Mouse (Mus musculus) lung, embryonic 16.5 days (tissue): ENCODE results near the gene Gzmd. TPM values are rescaled to one million over a fixed set of nuclear protein-coding genes. Genes with fewer than 3 reads are reported as not detected.
"Not testable (repeated sequence)": the region's sequence is repeated elsewhere in the genome, so short reads cannot be mapped to it uniquely, and the experiment has no call there.

Experiments
- ATAC-seq: fragments of 200-750 bp; cut with Nextera tagmentation; 2 replicates; pipeline ENCODE4 v1.8.0; 2017; ENCODE audit warnings: low read depth, mild to moderate bottlenecking, moderate library complexity
- H3K27ac ChIP-seq: fragments of 300-500 bp; sonication (generic); 2 replicates; pipeline ENCODE4 v1.5.1; 2014; ENCODE audit warnings: mild to moderate bottlenecking, control low read depth, low read length
- H3K27me3 ChIP-seq: fragments of 300-500 bp; sonication (generic); 2 replicates; pipeline ENCODE4 v1.6.1; 2014; ENCODE audit warnings: low read depth, low read length, mixed read lengths; ENCODE audit not compliant: control insufficient read depth, insufficient read depth
- H3K36me3 ChIP-seq: fragments of 300-500 bp; sonication (generic); 2 replicates; pipeline ENCODE4 v1.6.1; 2014; ENCODE audit warnings: low read length; ENCODE audit not compliant: control insufficient read depth, insufficient read depth
- H3K4me1 ChIP-seq: fragments of 300-500 bp; sonication (generic); replicated peaks from 2 replicates; pipeline ENCODE4 v1.6.1; 2014; ENCODE audit warnings: low read length, mixed read lengths; ENCODE audit not compliant: control insufficient read depth, insufficient read depth
- H3K4me2 ChIP-seq: fragments of 300-500 bp; sonication (generic); 2 replicates; pipeline ENCODE4 v1.6.1; 2014; ENCODE audit warnings: low read depth, low read length, control low read depth
- H3K4me3 ChIP-seq: fragments of 300-500 bp; sonication (generic); 2 replicates; pipeline ENCODE4 v1.5.1; 2014; ENCODE audit warnings: mild to moderate bottlenecking, low read length, control low read depth
- H3K9ac ChIP-seq: fragments of 300-500 bp; sonication (generic); 2 replicates; pipeline ENCODE4 v1.6.1; 2014; ENCODE audit warnings: low read length, control low read depth
- H3K9me3 ChIP-seq: fragments of 300-500 bp; sonication (generic); 2 replicates; pipeline ENCODE4 v1.6.1; 2016; ENCODE audit warnings: low read length; ENCODE audit not compliant: control insufficient read depth
- WGBS: fragments of 180-500 bp; shearing (Covaris S2); extraction: QIAGEN DNeasy Blood & Tissue Kit; methylation state at CpG from one replicate; pipeline ENCODE4 v1.1.7; 2014; 5-methylcytosine and 5-hydroxymethylcytosine counted together
- polyA plus RNA-seq: library from polyadenylated mRNA; unstranded; fragments of >200 nt; fragmentation: Nextera tagmentation; extraction: Ambion mirVana; gene quantifications from 2 replicates; pipeline ENCODE4 v1.2.1, GENCODE M21; 2015

Gzmd gene
- not detected in 2 replicates for polyA plus RNA-seq

DNA sequence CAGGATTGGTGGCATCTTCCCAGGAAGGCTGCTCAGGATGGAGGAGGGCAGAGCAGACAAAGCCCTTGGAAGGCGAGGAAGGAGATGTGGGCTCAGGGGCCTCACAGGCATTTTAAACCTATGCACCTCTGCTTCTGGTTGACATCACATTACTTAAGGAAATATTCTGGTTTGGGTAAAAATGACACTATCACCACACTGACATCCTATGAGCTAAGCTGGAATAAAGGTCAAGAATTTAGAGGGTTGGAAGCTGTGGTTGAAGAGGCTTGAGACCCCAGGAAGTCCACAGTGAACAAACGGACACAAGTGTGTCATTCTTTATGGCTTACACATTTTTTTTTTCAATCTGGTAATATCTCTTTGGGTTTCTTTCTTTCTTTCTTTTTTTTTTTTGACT is at the start of gene Gzmd:
TSS of gene Gzmd (minus strand) at position 101 of the 400 bp plus-strand sequence.
- H3K27me3 ChIP-seq, H3K36me3 ChIP-seq, H3K9me3 ChIP-seq, H3K4me3 ChIP-seq, H3K27ac ChIP-seq, ATAC-seq, H3K4me2 ChIP-seq, H3K9ac ChIP-seq, H3K4me1 ChIP-seq: not testable (repeated sequence)
- WGBS, result 67% methylated on average over 2 of the region's 2 CpGs

DNA sequence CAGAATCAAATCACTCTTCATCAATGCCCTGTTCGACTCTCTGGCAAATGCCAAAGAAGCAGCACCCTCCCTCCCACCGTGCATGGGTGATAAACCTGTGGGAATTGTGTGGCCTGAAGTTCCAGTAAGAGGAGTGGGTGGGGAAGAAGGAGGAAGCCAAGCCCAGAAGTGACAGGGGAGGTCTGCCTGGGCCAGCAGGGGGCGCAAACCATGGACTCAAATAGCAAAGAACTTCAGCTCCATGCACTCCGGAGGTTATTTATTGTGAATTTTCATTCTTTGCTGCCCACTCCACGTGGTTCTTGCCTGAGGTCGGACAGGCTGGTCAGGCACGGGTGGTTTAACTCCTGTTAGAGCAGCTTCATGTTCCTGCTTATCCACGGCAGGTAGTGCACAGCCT is 45.2 kb upstream of the Gzmd start:
- WGBS, result 25% methylated on average over 8 of the region's 8 CpGs
- not testable (repeated sequence) for ATAC-seq

GRCm38 (mm10) chr14:56174499-56174898 is 42.1 kb upstream of the Gzmd start, which contains the start of gene Gzmn:
Gene Gzmn, minus strand, starts transcription at chr14:56174599.
- ATAC-seq, result no peak
- no peak within 1 kb of the TSS for H3K27ac ChIP-seq
- no peaks in the 10 kb centered on the region for H3K4me1 ChIP-seq
- H3K4me3 ChIP-seq, result no peak within 1 kb of the TSS
- 89% methylated on average over 5 of the region's 5 CpGs for WGBS
- H3K9me3 ChIP-seq, result no peaks in the 10 kb centered on the region
- no peaks in the 10 kb centered on the region for H3K36me3 ChIP-seq
- no peak within 1 kb of the TSS for H3K9ac ChIP-seq
- no peaks in the 10 kb centered on the region for H3K27me3 ChIP-seq
- no peak within 1 kb of the TSS for H3K4me2 ChIP-seq

More for the DNA sequence above, 45.2 kb upstream of the Gzmd start:
- H3K4me2 ChIP-seq, H3K36me3 ChIP-seq, H3K4me1 ChIP-seq, H3K9ac ChIP-seq, H3K27me3 ChIP-seq, H3K9me3 ChIP-seq, H3K4me3 ChIP-seq, H3K27ac ChIP-seq: not testable (repeated sequence)

DNA sequence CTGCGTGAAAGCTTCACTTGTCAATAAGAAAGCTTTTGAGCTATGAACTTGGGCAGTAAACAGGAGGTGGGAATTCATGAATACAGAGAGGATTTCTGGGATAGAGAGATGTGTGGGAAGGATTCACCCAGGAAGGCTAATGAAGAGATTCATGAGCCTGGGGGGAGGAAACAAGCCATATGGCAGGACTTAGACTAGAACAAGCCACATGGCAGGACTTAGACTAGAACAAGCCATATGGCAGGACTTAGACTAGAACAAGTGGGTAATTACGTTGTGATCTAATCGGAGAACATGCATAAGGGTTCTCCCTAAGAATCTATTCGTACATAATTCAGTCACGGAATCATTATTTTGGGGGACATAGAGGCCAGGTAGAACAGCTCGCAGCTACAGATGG is 41.0 kb upstream of the Gzmd start:
- 92% methylated on average over 6 of the region's 6 CpGs for WGBS
- no peak for ATAC-seq
- H3K4me2 ChIP-seq, result no peak overlapping the region

DNA sequence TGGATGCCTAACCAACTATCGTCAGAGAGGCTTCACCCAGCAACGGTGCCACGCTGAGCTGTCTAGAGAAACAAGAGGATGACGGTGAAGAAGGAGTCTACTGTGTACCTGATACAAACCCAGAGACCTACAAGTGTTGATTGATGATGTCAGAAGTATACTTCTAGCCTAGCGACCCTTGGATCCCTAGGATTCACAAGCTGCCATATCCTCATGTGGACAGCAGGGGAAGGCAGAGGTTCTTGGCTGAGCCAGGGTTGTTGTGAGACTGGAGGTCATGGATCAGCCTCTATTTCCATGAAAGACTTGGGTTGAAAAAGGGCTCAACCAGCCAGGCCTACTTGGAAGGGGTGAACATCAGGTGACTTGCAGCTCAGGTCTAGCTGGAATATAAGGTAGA is 40.3 kb upstream of the Gzmd start:
- WGBS, result 81% methylated on average over 5 of the region's 5 CpGs
- H3K9ac ChIP-seq, result no peak overlapping the region
- no peak for ATAC-seq
- H3K4me3 ChIP-seq, result no peak overlapping the region
- no peak overlapping the region for H3K4me2 ChIP-seq
- no peaks in the 10 kb centered on the region for H3K9me3 ChIP-seq
- H3K36me3 ChIP-seq, result no peaks in the 10 kb centered on the region
- no peak overlapping the region for H3K27ac ChIP-seq
- no peaks in the 10 kb centered on the region for H3K4me1 ChIP-seq
- no peaks in the 10 kb centered on the region for H3K27me3 ChIP-seq

More for the DNA sequence above, 41.0 kb upstream of the Gzmd start:
- Histone ChIP-seq H3K9me3 (no peaks in the 10 kb centered on the region), H3K27ac (no peak overlapping the region), H3K4me3 (no peak overlapping the region), H3K27me3 (no peaks in the 10 kb centered on the region), H3K4me1 (no peaks in the 10 kb centered on the region), H3K9ac (no peak overlapping the region), H3K36me3 (no peaks in the 10 kb centered on the region)

DNA sequence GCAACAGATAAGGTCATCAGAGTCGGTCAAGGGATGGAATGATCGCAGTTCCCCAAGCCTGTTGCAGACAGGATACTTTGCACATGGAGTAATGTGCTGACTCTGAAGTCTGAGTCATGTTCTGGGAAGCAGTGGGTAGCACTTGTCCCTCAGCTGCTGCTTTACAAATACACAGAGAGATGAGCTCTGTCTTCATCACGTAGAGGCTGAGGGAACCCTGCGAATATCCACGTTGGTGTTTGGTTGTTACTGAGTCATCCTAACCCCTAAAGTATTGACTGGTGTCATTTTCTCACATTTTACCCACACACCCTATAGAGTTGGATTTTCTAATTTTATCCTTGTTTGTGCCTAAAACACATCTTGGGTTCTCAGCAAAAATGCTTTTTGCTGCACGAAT is 35.6 kb upstream of the Gzmd start:
- no peaks in the 10 kb centered on the region for H3K9me3 ChIP-seq
- no peaks in the 10 kb centered on the region for H3K36me3 ChIP-seq
- no peak overlapping the region for H3K9ac ChIP-seq
- H3K27me3 ChIP-seq, result no peaks in the 10 kb centered on the region
- H3K4me3 ChIP-seq, result no peak overlapping the region
- ATAC-seq, result no peak
- H3K4me1 ChIP-seq, result no peaks in the 10 kb centered on the region
- H3K27ac ChIP-seq, result no peak overlapping the region
- WGBS, result 68% methylated on average over 6 of the region's 6 CpGs
- H3K4me2 ChIP-seq, result no peak overlapping the region

DNA sequence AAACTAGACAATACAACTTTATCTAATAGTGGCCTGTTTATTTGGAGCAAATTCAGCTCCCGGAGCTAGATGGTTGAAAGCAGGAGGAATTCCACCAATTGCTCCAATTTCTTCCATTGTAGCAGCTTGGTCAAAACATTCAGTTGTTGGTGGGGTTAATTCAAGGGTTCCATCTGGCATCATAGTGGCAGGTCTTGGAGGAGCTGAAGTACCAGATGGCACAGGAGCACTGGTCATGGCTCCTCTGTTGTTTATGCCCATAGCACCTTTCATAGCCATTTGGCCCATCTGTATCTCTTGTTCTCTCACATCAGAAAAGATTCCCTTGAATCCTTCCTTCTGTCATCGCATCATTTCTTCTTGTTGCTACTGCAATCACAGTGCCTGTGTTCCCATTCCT is 29.7 kb upstream of the Gzmd start:
- Histone ChIP-seq H3K27ac (no peak overlapping the region), H3K4me3 (no peak overlapping the region), H3K9me3 (no peaks in the 10 kb centered on the region), H3K9ac (no peak overlapping the region), H3K36me3 (no peaks in the 10 kb centered on the region), H3K4me1 (no peaks in the 10 kb centered on the region), H3K4me2 (no peak overlapping the region), H3K27me3 (no peaks in the 10 kb centered on the region)
- WGBS, result 81% methylated on average over 2 of the region's 2 CpGs
- ATAC-seq, result no peak

DNA sequence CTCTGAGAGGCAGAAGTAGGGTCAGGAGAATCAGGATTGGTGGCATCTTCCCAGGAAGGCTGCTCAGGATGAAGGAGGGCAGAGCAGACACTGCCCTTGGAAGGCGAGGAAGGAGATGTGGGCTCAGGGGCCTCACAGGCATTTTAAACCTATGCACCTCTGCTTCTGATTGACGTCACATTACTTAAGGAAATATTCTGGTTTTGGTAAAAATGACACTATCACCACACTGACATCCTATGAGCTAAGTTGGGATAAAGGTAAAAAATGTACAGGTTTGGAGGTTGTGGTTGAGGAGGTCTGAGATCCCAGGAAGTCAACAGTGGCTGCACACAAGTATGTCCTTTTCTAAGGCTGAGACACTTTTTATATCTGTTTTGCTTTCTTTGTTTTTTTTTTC is 27.1 kb upstream of the Gzmd start, which contains the start of gene Gzmg:
TSS of gene Gzmg (minus strand) at position 101 of the 400 bp plus-strand sequence.
- not testable (repeated sequence) for H3K36me3 ChIP-seq, H3K27ac ChIP-seq, ATAC-seq, H3K4me2 ChIP-seq, H3K9ac ChIP-seq, H3K9me3 ChIP-seq, H3K4me1 ChIP-seq, H3K4me3 ChIP-seq, H3K27me3 ChIP-seq
- WGBS, result 78% methylated on average over 2 of the region's 2 CpGs

DNA sequence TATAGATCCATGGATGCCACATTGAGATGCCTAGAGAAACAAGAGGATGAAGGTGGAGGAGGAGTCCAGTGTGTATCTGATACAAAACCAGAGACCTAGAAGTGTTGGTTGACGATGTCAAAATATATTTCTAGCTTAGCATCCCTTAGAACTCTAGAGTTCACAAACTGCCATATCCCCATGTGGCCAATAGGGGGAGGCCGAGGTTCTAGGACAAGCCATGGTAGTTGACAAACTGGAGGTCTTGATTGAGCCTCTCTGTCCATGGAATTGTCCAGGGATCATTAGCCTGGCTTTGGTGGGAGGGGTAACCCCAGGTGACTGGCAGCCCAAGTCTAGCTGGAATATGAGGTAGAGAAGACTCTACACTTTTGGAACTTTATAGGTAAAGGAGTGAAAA is 22.9 kb upstream of the Gzmd start:
- Histone ChIP-seq H3K4me3 (no peak overlapping the region), H3K9ac (no peak overlapping the region), H3K27me3 (no peaks in the 10 kb centered on the region), H3K4me1 (no peaks in the 10 kb centered on the region), H3K9me3 (no peaks in the 10 kb centered on the region), H3K27ac (no peak overlapping the region), H3K4me2 (no peak overlapping the region), H3K36me3 (no peaks in the 10 kb centered on the region)
- no peak for ATAC-seq
- 72% methylated on average over 2 of the region's 2 CpGs for WGBS

GRCm38 (mm10) chr14:56133675-56134074 is 1.3 kb upstream of the Gzmd start:
- 69% methylated on average over 1 of the region's 1 CpGs for WGBS
- H3K27ac ChIP-seq, H3K4me3 ChIP-seq, H3K27me3 ChIP-seq, ATAC-seq, H3K36me3 ChIP-seq, H3K4me2 ChIP-seq, H3K9me3 ChIP-seq, H3K4me1 ChIP-seq, H3K9ac ChIP-seq: not testable (repeated sequence)
